Mouse (Mus musculus): Measurements from ENCODE around the gene Hoxc10.

Gene Hoxc10

DNA sequence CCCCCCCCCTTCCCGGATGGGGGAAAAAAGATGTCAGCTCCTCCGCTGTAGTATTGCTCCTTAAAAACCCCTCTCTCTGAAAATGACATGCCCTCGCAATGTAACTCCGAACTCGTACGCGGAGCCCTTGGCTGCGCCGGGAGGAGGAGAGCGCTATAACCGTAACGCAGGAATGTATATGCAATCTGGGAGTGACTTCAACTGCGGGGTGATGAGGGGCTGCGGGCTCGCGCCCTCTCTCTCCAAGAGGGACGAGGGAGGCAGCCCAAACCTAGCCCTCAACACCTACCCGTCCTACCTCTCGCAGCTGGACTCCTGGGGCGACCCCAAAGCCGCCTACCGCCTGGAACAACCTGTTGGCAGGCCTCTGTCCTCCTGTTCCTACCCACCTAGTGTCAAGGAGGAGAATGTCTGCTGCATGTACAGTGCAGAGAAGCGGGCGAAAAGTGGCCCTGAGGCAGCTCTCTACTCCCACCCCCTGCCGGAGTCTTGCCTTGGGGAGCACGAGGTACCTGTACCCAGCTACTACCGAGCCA is at the start of gene Hoxc10:
Gene Hoxc10, plus strand, starts transcription at position 21 of the 536 bp plus-strand sequence.
- DNase-seq (ENCODE audit: low read depth, low spot score) = no peak

DNA sequence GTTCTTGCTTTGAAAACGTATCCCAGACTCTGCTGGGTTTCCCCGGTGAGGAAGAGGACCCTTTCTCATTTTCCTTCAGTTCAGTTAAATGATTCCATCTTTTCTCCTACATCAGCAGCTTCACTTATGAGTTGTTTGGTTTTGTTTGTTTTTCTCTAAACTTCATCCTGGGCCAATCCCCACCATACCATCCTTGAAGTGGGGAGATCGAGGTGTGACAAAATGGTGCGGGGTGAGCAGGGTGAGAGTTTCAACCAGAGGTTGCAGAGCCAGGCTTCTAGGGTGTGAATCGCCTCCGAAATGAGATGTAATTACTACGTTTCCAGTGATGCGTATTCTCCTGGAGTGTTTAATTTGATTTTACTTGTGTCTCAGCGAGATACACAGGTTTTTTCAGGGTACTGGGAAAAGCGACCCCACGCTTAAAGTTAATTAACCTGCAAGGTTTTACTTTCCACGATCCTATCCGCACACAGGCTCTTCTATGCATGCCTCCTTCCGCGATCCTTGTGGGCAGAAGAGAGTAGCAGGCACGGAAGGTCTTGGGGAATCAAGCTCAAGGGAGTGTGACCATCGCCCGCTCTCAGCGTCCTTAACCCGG is 48.5 kb upstream of the Hoxc10 start:
- DNase-seq (ENCODE audit: low read depth, low spot score) = no peak

DNA sequence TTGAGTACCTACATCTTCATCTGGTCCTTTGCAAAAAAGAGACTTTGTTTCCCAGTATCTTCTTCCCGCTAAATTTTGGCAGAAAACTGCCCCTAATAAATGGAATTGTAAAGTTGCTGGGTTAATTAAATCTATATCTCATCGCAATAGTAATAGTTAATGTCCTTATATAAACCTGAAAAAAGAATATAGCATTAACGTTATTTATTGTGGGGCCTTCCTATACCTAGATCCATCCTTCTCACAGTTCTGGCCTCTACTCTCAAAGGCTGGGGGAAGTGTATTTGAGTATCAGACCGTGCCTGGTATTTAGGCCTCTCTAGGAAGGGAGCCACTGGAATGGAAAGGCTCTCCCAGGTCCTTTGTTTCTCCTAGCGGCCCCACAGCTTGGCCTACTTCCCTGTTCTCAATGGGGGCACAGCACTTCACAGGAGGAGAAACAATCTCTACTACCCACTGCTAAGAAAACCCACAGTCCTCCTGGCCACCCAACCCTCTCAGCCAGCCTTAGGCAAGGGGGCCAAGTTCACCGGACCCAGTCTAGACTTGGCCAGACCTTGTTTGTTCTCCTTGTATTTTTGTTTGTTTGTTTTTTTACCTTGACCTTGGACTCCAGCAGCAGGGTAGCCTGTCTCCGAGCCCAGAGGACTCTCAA is 47.9 kb upstream of the Hoxc10 start:
- DNase-seq (ENCODE audit: low read depth, low spot score) = no peak

DNA sequence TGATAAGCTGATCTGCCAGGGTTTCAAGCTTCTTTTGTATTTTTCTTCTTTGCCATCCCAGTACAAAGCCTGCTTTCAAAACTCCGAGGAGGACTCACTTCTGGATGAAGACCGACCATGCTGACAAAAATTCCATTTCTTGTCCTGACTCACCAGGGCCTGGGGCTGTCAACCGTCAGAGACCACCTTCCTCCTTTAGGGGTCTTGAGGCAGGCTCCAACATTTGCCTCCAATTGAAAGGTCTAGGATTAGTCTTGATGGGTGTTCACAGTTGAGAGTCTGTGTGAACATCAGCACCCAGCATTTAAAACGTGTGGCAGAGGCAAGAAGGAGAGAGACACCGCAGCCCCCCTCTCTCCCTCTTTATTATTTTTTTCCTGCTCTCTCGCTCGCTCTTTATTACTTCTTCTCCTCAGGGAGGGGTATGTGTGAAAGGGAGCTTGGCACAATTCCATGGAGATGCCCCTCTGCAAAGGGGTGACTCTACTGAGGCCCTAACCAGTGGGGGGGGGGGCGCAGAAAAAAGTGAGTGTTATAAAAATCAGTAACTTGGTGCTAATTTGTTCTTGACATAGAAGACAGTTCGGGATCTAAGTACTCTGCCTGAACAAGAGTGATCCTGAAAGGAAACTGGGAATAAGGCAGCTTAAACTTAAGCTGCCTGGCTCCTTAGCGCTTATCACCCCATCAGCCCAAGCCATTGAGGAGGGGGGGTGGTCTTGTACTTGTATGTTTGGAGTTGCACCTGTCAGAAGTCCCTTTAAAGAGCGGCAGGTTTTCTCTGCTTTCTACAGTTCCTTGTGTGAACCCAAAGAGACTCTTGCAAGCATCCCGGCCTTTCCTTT is 47.0 kb upstream of the Hoxc10 start:
- no peak for DNase-seq (ENCODE audit: low read depth, low spot score)

DNA sequence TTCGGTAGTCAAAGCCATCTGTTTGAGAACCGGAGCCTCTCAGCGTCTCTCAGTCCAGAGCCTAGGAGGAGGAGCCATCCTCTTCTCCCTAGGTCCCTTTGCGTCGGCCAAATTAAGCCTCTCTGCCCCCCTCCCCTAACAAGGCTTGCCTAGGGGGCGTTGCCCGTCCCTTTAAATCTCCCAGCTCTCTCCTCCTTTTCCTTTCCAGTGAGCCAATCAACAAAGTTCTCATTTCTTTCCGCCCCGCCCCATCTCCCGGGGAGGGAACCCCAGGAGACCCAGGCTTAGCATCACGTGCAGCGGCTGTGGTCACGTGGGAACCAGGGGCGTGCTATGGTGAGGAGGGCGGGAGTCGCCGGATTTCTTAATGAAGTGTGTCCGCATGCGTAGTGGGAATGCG is 46.0 kb upstream of the Hoxc10 start:
- DNase-seq (ENCODE audit: low read depth, low spot score) = no peak

DNA sequence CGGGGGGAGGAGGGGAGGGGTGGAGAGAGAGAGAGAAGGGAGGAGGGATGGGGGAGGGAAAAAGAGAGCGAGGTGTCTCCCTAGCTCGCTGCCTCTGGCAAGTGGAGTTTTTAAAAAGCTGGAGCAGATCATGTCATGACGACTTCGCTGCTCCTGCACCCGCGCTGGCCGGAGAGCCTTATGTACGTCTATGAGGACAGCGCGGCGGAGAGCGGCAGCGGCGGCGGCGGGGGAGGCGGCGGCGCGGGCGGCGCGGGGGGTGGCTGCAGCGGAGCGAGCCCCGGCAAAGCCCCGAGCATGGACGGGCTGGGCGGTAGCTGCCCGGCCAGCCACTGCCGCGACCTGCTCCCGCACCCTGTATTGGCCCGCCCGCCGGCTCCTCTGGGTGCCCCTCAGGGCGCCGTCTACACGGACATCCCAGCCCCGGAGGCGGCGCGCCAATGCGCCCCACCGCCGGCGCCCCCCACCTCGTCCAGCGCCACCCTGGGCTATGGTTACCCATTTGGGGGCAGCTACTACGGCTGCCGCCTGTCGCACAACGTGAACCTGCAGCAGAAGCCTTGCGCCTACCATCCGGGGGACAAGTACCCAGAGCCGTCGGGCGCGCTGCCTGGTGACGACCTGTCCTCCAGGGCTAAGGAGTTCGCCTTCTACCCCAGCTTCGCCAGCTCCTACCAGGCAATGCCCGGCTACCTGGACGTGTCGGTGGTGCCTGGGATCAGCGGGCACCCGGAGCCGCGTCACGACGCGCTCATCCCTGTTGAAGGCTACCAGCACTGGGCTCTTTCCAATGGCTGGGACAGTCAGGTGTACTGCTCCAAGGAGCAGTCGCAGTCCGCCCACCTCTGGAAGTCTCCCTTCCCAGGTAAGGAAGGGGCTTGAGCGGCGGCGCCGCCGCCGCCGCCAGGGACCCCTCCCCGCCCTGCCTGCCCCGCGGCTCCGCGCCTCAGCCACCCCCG is 45.3 kb upstream of the Hoxc10 start, which contains the start of gene Hoxc13:
Gene Hoxc13, plus strand, starts transcription at position 51 of the 959 bp plus-strand sequence.
- DNase-seq (ENCODE audit: low read depth, low spot score) = no peak

DNA sequence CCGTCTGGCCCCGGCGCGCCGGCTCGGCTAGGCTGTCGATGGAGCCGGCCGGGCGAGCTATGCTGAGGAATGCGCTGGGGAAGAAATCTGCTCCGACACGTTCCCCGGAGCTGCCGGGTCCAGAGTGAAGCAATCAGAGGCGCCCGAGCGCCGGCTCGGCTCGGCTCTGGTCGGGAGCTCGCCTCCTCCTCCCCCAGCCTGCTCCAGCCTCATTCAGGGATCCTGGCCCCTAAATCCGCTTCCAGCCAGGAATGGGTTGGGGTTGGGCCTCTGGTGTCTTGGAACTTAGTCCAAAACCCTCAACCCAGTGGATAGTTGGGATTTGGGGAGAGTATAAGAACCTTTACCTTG is 44.6 kb upstream of the Hoxc10 start:
- no peak for DNase-seq (ENCODE audit: low read depth, low spot score)

DNA sequence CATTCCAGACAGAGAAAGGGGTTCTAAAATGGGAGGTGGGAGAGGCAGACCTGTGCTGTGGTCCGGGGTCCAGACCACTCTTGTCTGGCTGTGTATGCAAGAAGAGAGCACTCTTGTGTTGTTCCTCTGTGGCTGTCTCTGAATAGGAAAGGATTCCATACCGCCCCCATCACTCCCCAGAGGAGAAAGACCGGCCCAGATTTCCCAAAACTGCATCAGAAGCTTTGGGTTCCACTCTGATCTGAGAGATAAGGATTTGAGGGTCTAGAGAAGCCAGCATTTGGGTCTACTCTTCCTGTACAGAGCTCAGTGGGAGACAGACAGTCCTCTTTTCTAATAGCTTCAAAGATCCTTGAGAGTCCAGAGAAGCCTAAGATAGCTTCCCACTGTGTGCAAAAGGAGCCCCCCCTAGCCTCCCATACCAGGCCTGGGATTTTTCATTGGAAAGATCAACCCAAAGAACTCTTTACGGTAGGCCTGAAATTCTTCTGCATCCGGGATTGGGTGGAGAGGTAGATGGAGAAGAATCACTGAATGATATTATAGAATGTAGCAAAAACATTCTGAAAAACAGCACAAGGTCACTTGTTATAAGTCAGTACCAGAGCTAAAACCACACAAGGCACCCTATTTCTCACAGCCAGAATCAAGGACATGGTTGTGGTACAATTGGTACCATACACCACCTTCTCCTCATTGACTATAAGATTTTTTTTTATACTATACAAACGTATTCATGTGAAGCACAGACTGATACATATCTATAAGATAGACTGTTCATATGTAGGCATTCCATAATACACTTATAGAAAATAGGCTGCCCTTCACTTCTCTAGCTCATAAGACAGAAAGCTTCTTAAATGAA is 43.7 kb upstream of the Hoxc10 start:
- no peak for DNase-seq (ENCODE audit: low read depth, low spot score)

DNA sequence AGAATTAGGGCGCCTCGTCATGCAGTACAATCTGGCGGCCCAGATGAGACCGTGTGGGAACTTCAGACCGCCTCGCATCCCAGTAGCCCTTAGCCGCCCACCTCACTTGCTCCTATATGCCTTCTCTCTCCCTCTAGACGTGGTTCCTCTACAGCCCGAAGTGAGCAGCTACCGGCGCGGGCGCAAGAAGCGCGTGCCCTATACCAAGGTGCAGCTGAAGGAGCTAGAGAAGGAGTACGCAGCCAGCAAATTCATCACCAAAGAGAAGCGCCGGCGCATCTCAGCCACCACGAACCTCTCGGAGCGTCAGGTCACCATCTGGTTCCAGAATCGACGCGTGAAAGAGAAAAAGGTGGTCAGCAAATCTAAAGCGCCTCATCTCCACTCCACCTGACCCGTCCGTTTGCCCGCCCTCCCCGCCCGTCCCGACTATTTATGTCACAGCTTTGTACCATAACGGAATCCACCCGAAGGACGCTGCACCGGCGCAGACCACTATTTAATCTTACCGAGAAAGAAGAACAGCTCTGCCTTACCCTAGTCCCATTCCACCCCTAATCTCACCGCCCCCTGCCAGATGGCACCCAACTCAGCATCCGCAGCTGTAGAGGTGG is 39.5 kb upstream of the Hoxc10 start:
- DNase-seq (ENCODE audit: low read depth, low spot score) = no peak

DNA sequence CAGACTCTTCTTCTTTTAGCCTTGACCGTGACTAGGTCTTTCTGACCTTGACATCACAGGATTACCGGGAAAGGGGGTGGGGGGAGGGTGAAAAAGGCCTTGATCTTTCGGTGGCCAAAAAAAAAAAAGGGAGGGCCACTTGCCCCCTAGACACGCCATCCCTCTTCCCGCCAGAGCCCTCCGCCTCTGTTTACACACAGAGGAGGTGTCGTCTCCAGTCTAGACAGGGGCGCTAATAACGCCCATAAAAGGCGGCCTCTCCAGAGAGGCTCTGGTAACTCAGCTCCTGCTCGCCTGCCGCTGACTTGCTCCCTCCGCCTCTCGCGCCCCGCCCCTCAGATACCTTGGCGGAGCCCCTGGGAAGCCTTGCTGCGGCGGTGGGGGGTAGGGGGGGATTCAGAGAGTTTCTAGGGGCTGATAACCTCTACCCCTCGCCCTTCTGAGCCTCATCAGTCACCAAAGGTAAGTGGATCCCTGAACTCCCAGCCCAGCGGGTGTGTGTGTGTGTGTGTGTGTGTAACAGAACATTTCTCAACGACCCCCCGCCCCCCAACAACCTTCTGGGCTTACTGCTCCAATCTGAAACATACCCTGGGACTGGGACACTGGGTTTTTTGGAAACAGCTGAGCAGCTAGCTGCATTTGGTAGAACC is 34.8 kb upstream of the Hoxc10 start:
- DNase-seq (ENCODE audit: low read depth, low spot score) = no peak

DNA sequence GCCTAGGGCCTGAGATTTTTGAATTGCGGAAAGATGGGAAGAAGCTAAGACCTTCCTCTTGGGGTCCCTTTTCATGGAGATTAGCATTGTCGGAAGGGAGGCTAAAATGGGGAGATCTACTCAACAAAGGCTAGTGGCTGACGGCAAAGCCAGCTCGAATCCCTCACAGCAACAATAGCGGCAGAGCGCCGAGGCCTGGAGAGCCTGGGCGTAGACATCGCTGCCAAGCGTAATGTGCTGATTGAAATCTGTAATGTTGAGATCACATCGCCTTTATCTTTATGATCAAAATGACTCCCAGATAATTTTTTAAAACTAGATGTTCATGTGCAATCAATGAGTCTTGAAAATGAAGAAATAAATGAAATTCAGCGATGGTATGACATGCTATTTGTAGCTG is 32.2 kb upstream of the Hoxc10 start:
- DNase-seq (ENCODE audit: low read depth, low spot score) = no peak

DNA sequence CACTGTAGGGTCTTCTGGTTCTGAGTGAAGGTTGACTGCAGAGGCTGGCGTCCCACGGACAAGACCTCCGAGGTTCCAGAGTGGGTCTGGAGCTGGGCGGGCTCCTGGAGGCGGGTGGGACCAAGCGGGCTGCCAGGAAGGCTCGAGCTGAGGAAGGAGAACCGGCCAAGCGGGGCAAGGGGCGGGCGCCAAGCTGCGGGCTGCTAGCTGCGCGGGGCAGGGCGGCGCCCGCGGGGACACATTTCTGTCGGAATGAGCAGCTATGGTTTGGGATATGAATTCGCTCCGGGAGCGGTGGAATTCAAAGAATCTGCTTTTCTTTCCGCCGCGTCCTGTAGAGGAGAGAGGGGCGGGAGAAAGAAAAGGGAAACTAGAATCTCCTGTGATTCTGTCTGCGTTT is 31.7 kb upstream of the Hoxc10 start:
- no peak for DNase-seq (ENCODE audit: low read depth, low spot score)

DNA sequence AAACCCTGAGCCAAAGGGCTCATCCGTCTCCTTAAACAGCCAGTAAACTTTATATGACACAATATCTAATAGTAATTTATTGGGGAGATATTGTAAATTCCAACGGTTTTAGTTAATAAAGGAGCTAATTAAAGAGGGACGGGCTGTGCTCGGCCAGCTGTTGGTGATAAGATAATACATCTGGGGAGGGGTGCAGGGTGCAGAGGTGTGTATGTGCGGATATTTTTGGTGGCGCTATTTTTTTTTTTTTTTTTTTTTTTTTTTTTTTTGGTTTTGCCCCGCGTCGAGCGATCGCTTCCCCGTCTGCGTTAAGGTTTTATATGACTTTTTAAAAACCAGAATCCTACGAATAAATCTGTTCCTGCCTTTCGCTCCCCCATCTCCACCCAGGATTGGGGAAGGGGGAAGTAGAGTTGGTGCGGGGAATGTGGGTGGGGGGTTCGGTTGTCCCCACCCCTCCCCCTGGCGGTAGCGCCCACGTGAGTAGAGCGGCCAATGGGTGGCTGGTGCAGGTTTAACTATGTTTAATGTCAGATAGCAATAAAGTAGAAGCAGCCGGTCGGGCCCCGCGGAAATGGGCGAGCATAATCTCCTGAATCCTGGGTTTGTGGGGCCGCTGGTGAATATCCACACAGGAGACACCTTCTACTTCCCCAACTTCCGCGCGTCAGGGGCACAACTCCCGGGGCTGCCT is 30.2 kb upstream of the Hoxc10 start, which contains the start of gene Hoxc12:
Gene Hoxc12, plus strand, starts transcription at position 479 of the 694 bp plus-strand sequence.
- DNase-seq (ENCODE audit: low read depth, low spot score) = no peak

DNA sequence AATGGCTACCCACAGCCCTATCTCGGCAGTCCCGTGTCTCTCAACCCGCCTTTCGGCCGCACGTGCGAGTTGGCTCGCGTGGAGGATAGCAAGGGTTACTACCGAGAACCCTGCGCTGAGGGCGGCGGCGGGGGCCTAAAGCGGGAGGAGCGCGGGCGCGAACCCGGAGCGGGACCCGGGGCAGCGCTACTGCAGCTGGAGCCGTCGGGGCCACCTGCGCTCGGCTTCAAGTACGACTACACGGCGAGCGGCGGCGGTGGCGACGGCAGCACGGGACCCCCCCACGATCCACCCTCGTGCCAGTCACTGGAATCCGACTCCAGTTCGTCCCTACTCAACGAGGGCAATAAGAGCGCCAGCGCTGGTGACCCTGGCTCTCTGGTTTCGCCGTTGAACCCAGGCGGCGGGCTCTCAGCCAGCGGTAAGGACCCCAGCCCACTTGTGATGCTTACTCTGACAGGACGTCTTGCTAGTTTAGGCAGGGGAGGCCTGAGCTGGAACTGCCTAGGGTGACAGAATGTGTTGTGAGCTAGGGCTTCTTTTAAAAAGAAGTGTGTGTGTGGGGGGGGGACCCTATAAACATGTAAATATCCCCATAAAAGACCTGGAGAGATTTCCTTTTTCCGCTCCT is 29.4 kb upstream of the Hoxc10 start:
- DNase-seq (ENCODE audit: low read depth, low spot score) = no peak

DNA sequence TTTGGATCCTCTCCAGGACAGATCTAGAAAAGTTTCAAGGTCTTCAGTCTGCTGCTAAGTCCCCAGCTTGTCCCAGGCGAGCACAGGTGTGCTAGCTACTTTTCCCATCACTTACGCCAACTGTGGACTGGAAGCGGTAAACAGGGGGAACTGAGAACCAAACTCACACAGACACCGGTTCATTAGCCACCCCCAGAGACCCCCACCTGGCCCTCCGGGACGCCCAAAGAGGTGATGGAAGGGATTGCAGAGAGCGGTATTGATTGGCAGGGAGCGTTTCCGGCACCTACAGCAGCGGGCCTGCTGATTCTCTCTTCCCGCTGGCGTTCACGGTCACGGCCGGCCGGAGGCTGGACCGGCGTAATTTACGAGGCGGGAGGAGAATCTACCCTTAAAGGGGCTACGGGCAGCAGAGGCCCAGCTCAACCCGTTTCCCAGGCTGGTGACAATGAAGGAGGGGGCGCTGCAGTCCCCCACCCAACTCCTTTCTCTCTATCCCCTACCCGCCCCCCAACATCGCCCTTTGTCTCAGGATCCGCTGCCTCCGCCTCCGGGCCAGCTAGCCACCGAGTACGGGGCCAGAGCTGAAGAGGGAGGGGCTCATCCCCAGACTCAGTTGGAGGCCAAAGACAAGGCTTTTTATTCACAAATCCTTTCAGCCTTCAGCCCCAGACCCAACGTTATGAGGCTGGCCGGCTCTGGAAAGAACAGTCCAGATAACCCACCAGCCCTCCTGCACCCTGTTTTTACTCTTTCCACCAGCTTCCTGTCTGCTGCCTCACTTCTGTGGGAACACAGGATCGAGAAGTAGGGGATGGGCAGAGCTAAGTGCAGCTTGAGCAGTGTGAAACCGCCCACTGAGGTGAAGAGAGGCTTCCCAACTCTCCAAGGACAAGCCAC is 27.1 kb upstream of the Hoxc10 start:
- no peak for DNase-seq (ENCODE audit: low read depth, low spot score)

DNA sequence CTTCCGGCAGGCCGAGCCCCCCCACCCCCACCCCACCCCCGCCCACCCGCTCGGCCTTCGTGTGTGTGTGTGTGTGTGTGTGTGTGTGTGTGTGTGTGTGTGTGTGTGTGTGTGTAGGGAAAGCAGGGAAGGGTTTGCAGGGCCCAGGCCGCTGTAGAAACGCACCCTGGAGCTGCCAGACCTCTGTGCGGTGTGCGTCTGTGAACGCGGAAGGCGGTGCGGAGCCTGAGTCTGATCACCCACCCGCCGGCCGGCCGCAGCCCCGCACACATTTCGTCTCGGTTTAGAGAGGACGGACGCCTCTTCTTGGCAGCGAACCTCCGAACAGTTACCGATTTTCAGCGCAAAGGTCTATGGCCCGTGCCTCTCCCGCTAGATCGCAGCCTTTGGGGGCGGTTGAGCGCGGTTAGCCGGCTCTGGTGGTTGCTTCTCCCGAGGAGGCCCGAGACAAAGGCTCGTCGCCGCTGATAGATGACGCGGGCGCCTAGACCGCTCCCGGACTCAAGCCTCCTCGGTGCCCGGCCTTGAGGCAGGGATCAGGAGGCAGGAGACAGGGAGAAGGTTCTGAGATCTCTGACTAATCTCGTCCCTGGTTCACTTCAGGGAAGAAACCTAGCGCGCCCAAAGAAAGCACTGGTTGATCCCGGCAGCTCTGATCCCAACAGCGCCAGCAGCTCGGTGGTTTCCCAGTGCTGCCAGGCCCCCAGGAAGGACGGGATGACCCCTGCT is 23.7 kb upstream of the Hoxc10 start:
- no peak for DNase-seq (ENCODE audit: low read depth, low spot score)

DNA sequence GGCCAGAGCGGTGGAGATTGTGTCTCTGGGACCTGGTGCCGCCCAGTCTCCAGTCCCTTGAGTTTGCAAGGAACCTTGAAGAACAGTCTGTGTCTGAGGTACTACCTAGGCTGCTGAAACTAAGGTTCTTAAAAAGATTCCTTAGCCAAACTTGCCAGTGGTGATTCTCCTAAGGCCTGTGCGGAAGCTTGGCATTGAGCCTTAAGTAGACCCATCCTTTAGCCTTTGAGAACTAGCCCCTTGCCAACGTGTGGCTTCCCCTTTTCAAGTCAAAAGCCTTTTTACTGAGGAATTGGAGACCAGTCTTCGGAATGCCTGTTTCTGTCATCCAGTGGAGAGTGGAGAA is 23.2 kb upstream of the Hoxc10 start:
- no peak for DNase-seq (ENCODE audit: low read depth, low spot score)

Measured in retina, adult 2 months (tissue).